Mouse (Mus musculus) spleen, adult 2 months (tissue): ENCODE data around the gene Gm17631. TPM values are rescaled to one million over a fixed set of nuclear protein-coding genes. Genes with fewer than 3 reads are reported as not detected.
"Not testable (repeated sequence)": the region's sequence is repeated elsewhere in the genome, so short reads cannot be mapped to it uniquely, and the experiment has no call there.

Source experiments
- DNase-seq, 2 experiments: peaks; one replicate each; pipeline versions ENCODE4 v3.0.0 to v3.0.0-alpha.2; 2012 to 2021; ENCODE audit warnings: low spot score in 2 of 2, low read depth in 1 of 2
- H3K27ac ChIP-seq: fragments of 200-500 bp; 2 replicates; pipeline ENCODE4 v1.5.1; 2012; ENCODE audit warnings: low read length, inconsistent platforms; ENCODE audit not compliant: insufficient read depth
- H3K27me3 ChIP-seq: fragments of 200-500 bp; 2 replicates; pipeline ENCODE4 v1.6.1; 2012; ENCODE audit warnings: mild to moderate bottlenecking, moderate library complexity, low read length, inconsistent platforms; ENCODE audit not compliant: control insufficient read depth, insufficient read depth
- H3K36me3 ChIP-seq: fragments of 200-500 bp; 2 replicates; pipeline ENCODE4 v1.6.1; 2012; ENCODE audit warnings: mild to moderate bottlenecking, low read length, inconsistent platforms; ENCODE audit not compliant: control insufficient read depth, insufficient read depth
- H3K4me1 ChIP-seq: fragments of 200-500 bp; 2 replicates; pipeline ENCODE4 v1.6.1; 2011; ENCODE audit warnings: inconsistent platforms; ENCODE audit not compliant: control insufficient read depth, insufficient read depth, insufficient read length
- H3K4me3 ChIP-seq: fragments of 200-500 bp; 2 replicates; pipeline ENCODE4 v1.5.1; 2011; ENCODE audit warnings: mild to moderate bottlenecking, inconsistent platforms; ENCODE audit not compliant: insufficient read depth, insufficient read length; ENCODE audit errors: extremely low read depth
- CTCF ChIP-seq: fragments of 200-500 bp; IDR thresholded peaks from 2 replicates; pipeline ENCODE4 v1.5.1; 2011; ENCODE audit warnings: mild to moderate bottlenecking, inconsistent platforms; ENCODE audit not compliant: insufficient read depth, insufficient read length, insufficient replicate concordance; ENCODE audit errors: extremely low read depth
- POLR2A ChIP-seq: fragments of 200-500 bp; IDR thresholded peaks from 2 replicates; pipeline ENCODE4 v1.6.1; 2011; ENCODE audit warnings: low read depth, low read length, inconsistent platforms
- WGBS: fragments of 180-500 bp; shearing (Covaris S2); methylation state at CpG from one replicate; pipeline ENCODE4 v1.1.7; 2018; 5-methylcytosine and 5-hydroxymethylcytosine counted together
- polyA plus RNA-seq: library from polyadenylated mRNA; depleted of rRNA; stranded (reverse); fragments of >200 nt; gene quantifications from 2 replicates; pipeline ENCODE4 v1.2.3, GENCODE M21; 2012; rRNA removed

The Gm17631 gene
- not detected in 2 replicates for polyA plus RNA-seq

DNA sequence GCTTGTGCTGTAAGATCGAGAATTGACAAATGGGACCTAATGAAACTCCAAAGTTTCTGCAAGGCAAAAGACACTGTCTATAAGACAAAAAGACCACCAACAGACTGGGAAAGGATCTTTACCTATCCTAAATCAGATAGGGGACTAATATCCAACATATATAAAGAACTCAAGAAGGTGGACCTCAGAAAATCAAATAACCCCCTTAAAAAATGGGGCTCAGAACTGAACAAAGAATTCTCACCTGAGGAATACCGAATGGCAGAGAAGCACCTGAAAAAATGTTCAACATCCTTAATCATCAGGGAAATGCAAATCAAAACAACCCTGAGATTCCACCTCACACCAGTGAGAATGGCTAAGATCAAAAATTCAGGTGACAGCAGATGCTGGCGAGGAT lies at the start of gene Gm17631:
Gene Gm17631, plus strand, starts transcription at position 301 of the 400 bp plus-strand sequence.
- DNase-seq, H3K4me1 ChIP-seq, H3K4me3 ChIP-seq, H3K36me3 ChIP-seq, H3K27ac ChIP-seq, H3K27me3 ChIP-seq: not testable (repeated sequence)
- WGBS, result no CpG with 5 or more reads among the region's 3 CpGs

DNA sequence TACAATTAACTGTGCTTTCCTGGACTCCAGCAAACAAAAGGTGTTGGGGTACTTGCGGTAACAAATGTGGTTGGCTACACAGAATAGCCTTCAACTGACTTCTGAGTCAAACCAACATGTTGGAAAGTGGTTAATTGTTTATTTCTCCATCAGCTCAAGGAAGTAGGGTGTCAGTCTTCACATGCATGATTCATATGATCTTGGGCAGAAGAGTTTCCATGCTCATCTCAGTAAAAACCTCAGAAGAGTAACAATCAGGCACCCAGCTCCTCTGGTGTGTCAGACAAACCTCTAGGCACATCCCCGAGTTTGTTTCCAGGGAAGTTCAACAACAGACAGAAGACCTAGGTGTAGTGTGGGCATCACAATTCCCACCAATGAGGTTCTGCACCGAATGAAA lies 44.7 kb upstream of the Gm17631 start:
- Histone ChIP-seq H3K27ac (no peak overlapping the region), H3K36me3 (no peaks in the 10 kb centered on the region), H3K4me3 (no peak overlapping the region), H3K4me1 (no peaks in the 10 kb centered on the region), H3K27me3 (no peaks in the 10 kb centered on the region)
- no peak for DNase-seq
- 64% methylated on average over 3 of the region's 3 CpGs for WGBS
- no peak for TF ChIP-seq CTCF
- TF ChIP-seq POLR2A, result no peak

DNA sequence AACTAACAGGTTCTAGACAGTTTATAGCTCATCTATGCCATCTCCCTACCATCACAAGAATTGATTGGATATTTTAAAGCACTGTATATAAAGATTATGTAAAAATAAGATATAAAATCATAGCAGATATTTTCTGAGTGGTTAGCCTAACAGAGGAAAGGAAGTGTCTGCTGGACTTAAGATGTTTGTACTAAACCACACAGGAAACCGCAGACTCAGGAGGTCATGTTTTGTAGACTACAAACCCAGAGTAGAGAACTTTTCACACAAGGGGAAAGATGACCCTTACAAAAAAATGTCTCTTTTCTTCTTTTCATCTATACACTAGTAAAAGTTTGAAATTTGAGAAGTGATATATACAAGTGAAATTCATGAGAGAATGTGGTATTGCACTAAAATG lies 38.4 kb upstream of the Gm17631 start:
- H3K27me3 ChIP-seq, result no peaks in the 10 kb centered on the region
- TF ChIP-seq CTCF (no peak), POLR2A (no peak)
- no peaks in the 10 kb centered on the region for H3K4me1 ChIP-seq
- H3K4me3 ChIP-seq, result no peak overlapping the region
- H3K36me3 ChIP-seq, result no peaks in the 10 kb centered on the region
- no peak overlapping the region for H3K27ac ChIP-seq
- WGBS, result 7% methylated on average over 1 of the region's 1 CpGs
- peak in 1 of 2 experiments; percentile 1 for DNase-seq

DNA sequence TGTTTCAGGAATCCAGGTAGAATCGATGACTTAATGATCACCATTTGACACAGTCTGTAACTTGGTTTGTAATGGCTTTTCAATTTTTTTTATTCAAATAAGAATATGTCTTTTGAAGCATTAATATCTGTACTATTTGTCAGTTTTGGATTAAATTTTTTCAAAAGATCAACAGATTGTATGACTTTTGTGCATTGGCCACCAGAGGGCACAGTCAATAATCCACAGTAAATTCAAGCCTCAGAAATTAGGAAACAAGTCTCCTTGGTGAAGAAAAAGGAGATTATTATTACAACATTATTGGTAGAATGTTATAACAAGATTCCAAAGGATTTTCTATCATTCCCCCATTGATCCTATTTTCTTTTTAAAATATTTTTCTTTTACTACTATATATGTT lies 36.9 kb upstream of the Gm17631 start:
- DNase-seq, result no peak
- 85% methylated on average over 1 of the region's 1 CpGs for WGBS
- no peaks in the 10 kb centered on the region for H3K36me3 ChIP-seq
- no peaks in the 10 kb centered on the region for H3K27me3 ChIP-seq
- H3K4me1 ChIP-seq, result no peaks in the 10 kb centered on the region
- H3K4me3 ChIP-seq, result no peak overlapping the region
- no peak overlapping the region for H3K27ac ChIP-seq
- TF ChIP-seq CTCF (no peak), POLR2A (no peak)

DNA sequence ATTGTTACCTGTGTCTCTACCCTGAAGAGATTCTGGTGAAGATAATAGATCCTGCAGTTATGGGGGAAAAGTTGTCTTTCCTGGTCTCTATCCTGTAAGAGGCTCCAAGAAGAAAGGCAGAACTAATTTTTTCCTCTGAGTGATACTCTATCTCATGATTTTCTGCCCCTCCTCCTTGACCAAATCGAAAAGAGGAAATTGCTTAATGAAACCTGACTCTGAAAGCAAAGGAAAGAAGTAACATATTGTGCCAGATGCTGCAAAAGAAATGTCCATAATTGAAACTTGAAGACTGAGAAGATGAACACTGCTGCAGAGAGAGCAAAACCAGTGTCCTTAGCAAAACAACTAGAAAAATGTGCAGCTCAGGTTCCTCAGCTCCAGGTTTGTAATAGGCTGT lies 14.1 kb downstream of the Gm17631 start, which contains the start of gene Klra17:
Gene Klra17, minus strand, starts transcription at position 124 of the 400 bp plus-strand sequence.
- WGBS, result 4% methylated on average over 1 of the region's 1 CpGs

DNA sequence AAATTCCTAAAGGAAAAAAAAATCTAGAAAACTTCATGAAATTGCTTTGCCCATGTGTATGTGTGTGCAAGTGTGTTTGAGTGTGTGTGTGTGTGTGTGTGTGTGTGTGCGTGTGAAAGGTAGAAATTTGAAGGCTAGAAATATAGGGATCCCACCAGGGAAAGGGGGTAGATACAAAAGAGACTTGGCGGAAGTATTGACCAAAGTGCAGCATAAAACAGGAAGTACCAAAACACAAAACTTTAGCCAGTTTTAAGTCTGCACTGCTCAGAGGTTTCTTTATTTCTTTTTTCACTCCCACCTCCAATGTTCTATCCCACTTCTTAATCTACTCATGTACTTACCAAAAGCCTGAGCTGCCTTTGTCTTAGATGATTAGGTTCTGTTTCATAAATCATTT lies 20.1 kb downstream of the Gm17631 start:
- H3K4me3 ChIP-seq, result no peak overlapping the region
- no peaks in the 10 kb centered on the region for H3K36me3 ChIP-seq
- H3K27ac ChIP-seq, result no peak overlapping the region
- no peaks in the 10 kb centered on the region for H3K4me1 ChIP-seq
- 83% methylated on average over 2 of the region's 2 CpGs for WGBS
- H3K27me3 ChIP-seq, result no peaks in the 10 kb centered on the region
- no peak for DNase-seq
- no peak for TF ChIP-seq POLR2A
- no peak for TF ChIP-seq CTCF

More for the DNA sequence above, 14.1 kb downstream of the Gm17631 start, which contains the start of gene Klra17:
- Histone ChIP-seq H3K4me1 (peaks cover 2% of the 10 kb centered on the region), H3K36me3 (no peaks in the 10 kb centered on the region), H3K27me3 (no peaks in the 10 kb centered on the region), H3K4me3 (no peak within 1 kb of the TSS), H3K27ac (no peak within 1 kb of the TSS)
- TF ChIP-seq POLR2A (no peak), CTCF (no peak)
- DNase-seq, result no peak

Other genes with a start within 250 kb of the Gm17631 start
- gene Klrk1, start 238.8 kb upstream of the Gm17631 start, polyA plus RNA-seq, result 1.1 and 2.1 TPM in 2 replicates
- gene Klrc3, start 219.3 kb upstream of the Gm17631 start, polyA plus RNA-seq, result 0.63 and 1.6 TPM in 2 replicates
- gene Klrc2, start 202.0 kb upstream of the Gm17631 start, polyA plus RNA-seq, result 0.74 and 0.88 TPM in 2 replicates
- 1.7 and 2.9 TPM in 2 replicates for gene Klrc1, start 183.7 kb upstream of the Gm17631 start, polyA plus RNA-seq
- 0.53 and 0.74 TPM in 2 replicates for gene Klri1, start 145.5 kb upstream of the Gm17631 start, polyA plus RNA-seq
- gene Klri2, start 122.2 kb upstream of the Gm17631 start, polyA plus RNA-seq, result 0.40 and 0.83 TPM in 2 replicates
- not detected in 2 replicates for gene Gm156, start 78.4 kb upstream of the Gm17631 start, polyA plus RNA-seq
- gene Klra17, start 14.0 kb downstream of the Gm17631 start, polyA plus RNA-seq, result 0.26 and 0.52 TPM in 2 replicates
- not detected in 2 replicates for gene Klra5, start 55.0 kb downstream of the Gm17631 start, polyA plus RNA-seq
- not detected in 2 replicates for gene Klra6, start 164.3 kb downstream of the Gm17631 start, polyA plus RNA-seq
- gene Klra4, start 204.6 kb downstream of the Gm17631 start, polyA plus RNA-seq, result 0.34 and 0.39 TPM in 2 replicates